Mouse (Mus musculus) heart, embryonic 10.5 days (tissue): ENCODE measurements around the gene Zc3h18. TPM values are rescaled to one million over a fixed set of nuclear protein-coding genes. Genes with fewer than 3 reads are reported as not detected.

Experiments
- DNase-seq: peaks from one replicate; pipeline ENCODE4 v3.0.0-alpha.2; 2017; ENCODE audit warnings: low spot score
- H3K27ac ChIP-seq: fragments of 300-500 bp; sonication (generic); 2 replicates; pipeline ENCODE4 v1.5.1; 2016; ENCODE audit warnings: mild to moderate bottlenecking
- H3K27me3 ChIP-seq: fragments of 300-500 bp; sonication (generic); 2 replicates; pipeline ENCODE4 v1.6.1; 2016; ENCODE audit warnings: mild to moderate bottlenecking; ENCODE audit not compliant: poor library complexity, insufficient read depth, severe bottlenecking
- H3K36me3 ChIP-seq: fragments of 300-500 bp; sonication (generic); 2 replicates; pipeline ENCODE4 v1.6.1; 2016; ENCODE audit warnings: mild to moderate bottlenecking, moderate library complexity
- H3K4me1 ChIP-seq: fragments of 300-500 bp; sonication (generic); 2 replicates; pipeline ENCODE4 v1.6.1; 2016; ENCODE audit warnings: mild to moderate bottlenecking
- H3K4me3 ChIP-seq: fragments of 300-500 bp; sonication (generic); 2 replicates; pipeline ENCODE4 v1.5.1; 2016; ENCODE audit warnings: mild to moderate bottlenecking, moderate library complexity
- H3K9me3 ChIP-seq: fragments of 300-500 bp; sonication (generic); 2 replicates; pipeline ENCODE4 v1.6.1; 2016; ENCODE audit warnings: mild to moderate bottlenecking, moderate library complexity
- WGBS: fragments of 180-500 bp; shearing (Covaris S2); methylation state at CpG from one replicate; pipeline ENCODE4 v1.1.7; 2016; 5-methylcytosine and 5-hydroxymethylcytosine counted together
- polyA plus RNA-seq: library from polyadenylated mRNA; unstranded; fragments of >200 nt; fragmentation: Nextera tagmentation; extraction: Ambion mirVana; gene quantifications from 2 replicates; pipeline ENCODE4 v1.2.1, GENCODE M21; 2016

Zc3h18 gene
- polyA plus RNA-seq, 1 experiment from 2014 or later, result 51.0 TPM

DNA sequence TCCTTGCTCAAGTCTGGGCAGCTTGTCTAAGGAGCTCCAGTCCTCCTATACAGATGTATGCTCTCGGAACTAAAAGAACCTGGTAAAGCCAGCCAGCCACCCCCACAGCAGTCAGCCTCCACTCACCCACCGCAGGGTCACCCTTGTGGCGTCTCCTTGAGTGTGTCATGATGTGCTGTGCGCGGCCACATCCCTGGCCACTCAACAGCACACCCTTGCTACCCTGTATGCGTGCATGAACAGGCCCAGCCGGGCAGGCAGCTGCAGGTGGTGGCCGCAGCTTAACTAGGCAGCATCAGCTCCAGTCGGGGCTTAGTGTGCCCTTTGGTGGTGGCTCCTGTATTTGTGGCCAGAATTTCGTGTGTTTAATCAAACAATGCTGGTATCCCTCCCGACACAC is 80.8 kb downstream of the Zc3h18 start:
- Histone ChIP-seq H3K9me3 (no peaks in the 10 kb centered on the region), H3K4me1 (peaks cover 65% of the 10 kb centered on the region), H3K27me3 (peaks cover 60% of the 10 kb centered on the region), H3K4me3 (no peak overlapping the region), H3K27ac (peak overlapping the region; percentile 45; the same call in 1 of the 2 replicates), H3K36me3 (peaks cover 11% of the 10 kb centered on the region; the same call in 1 of the 2 replicates)
- WGBS, result 60% methylated on average over 11 of the region's 11 CpGs
- DNase-seq, result no peak

DNA sequence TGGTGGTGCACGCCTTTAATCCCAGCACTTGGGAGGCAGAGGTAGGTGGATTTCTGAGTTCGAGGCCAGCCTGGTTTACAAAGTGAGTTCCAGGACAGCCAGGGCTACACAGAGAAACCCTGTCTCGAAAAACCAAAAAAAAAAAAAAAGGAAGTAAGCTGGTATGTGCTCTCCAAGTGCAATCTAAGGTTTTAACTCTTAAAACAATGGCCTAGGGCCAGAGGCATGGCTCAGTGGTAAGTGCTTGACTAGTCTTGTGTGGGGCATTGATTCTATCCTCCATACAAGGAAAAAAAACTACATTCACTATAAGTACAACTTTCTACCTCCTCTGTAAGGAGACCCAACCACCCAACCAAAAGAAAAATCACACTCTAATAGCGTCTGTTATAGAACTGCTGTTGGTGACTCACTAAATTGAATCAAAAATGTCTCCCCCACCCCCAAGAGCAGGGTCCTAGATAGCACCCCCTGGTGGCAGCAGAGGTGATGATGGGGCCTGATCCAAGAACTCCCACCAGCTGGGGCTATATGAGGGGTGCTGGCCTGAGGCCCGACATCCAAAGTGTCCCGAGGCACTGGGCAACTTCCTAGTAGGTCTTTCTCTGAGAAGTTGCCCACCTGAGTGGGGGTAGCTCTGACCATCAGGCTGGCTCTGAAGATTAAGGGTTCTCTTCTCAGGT is 83.0 kb downstream of the Zc3h18 start:
- 59% methylated on average over 6 of the region's 6 CpGs for WGBS
- peaks cover 66% of the 10 kb centered on the region for H3K27me3 ChIP-seq
- no peaks in the 10 kb centered on the region for H3K9me3 ChIP-seq
- DNase-seq, result no peak
- H3K4me1 ChIP-seq, result peaks cover 67% of the 10 kb centered on the region
- no peak overlapping the region for H3K27ac ChIP-seq
- peaks cover 10% of the 10 kb centered on the region; the same call in 1 of the 2 replicates for H3K36me3 ChIP-seq
- peak overlapping the region; percentile 61; the same call in 1 of the 2 replicates for H3K4me3 ChIP-seq

DNA sequence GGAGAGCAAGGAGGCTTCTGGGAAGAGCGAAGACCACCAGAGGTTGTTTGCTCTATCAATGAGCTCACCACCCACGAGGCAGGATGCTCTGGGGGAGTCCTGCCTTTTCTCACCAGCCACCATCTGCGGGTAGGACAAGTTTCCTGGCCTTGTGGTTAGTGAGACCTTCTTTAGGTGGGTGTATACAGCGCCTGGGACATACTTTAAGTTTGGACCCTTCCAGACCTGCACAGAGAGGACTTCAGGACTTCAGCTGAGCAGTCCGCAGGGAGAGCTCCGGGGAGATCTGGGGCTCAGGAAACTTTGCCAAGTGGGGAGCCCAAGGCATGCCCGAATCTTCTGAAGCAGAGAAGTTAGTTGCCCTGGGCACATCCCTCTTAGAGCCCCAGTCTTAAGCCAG is 83.6 kb downstream of the Zc3h18 start:
- Histone ChIP-seq H3K27ac (peak overlapping the region; percentile 73; the same call in 1 of the 2 replicates), H3K36me3 (0 out of 2 replicates have a peak, but pooled peaks cover 7% of the 10 kb centered on the region), H3K4me1 (peaks cover 71% of the 10 kb centered on the region), H3K4me3 (peak overlapping the region; percentile 61), H3K9me3 (no peaks in the 10 kb centered on the region), H3K27me3 (peaks cover 63% of the 10 kb centered on the region)
- 22% methylated on average over 7 of the region's 7 CpGs for WGBS
- no peak for DNase-seq

DNA sequence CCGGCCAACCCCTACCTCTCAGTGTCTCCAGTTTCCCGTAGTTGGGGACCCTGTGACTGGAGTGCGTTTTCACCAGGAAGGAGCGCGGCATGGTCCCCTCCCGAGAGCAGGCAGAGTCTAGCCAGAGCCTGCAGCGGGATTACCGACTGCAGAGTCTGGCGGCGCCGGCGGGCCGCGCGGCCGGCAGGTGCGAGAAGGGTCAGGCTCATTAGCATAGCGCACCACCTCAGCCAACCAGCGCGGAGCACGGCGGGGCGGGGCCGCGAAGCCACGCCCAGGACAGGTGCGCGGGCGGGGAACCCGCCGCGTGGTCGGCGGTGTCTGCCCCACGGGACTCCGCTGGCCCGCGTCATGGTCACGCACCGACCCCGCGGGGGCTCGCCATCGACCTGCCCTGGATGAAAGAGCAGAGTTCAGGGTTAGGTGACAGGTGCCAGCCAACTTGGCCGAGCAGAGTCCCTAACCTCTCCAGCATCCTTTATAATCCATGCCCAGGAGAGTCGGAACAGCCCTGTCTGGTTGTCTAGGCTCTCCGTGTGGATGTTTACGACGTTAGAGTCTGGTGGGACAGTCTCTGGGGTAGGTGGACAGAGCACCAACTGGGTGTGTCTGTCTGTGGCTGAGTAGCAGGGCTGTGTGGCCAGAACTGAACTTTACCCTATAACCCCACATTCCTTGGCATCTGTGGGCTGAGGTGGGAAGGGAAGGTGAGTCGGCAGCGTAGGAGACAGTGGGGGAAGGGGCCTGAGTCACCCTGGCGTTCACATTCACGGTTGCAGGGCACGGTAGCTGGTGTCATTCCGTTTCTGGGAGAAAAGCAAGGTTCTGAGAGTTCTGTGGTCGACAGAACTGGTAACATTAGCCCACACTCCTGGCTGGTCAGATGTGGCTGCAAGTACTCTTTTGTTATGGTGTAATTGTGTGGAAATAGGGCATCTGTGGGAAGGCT is 84.4 kb downstream of the Zc3h18 start, which contains the start of gene Snai3:
TSS of gene Snai3 (minus strand) at position 210 of the 949 bp plus-strand sequence.
- Histone ChIP-seq H3K9me3 (no peaks in the 10 kb centered on the region), H3K27ac (peak within 1 kb of the TSS; percentile 73), H3K27me3 (peaks cover 63% of the 10 kb centered on the region), H3K4me3 (peak within 1 kb of the TSS; percentile 61), H3K36me3 (peaks cover 15% of the 10 kb centered on the region; the same call in 1 of the 2 replicates), H3K4me1 (peaks cover 77% of the 10 kb centered on the region)
- 2% methylated on average over 56 of the region's 56 CpGs for WGBS
- no peak for DNase-seq

DNA sequence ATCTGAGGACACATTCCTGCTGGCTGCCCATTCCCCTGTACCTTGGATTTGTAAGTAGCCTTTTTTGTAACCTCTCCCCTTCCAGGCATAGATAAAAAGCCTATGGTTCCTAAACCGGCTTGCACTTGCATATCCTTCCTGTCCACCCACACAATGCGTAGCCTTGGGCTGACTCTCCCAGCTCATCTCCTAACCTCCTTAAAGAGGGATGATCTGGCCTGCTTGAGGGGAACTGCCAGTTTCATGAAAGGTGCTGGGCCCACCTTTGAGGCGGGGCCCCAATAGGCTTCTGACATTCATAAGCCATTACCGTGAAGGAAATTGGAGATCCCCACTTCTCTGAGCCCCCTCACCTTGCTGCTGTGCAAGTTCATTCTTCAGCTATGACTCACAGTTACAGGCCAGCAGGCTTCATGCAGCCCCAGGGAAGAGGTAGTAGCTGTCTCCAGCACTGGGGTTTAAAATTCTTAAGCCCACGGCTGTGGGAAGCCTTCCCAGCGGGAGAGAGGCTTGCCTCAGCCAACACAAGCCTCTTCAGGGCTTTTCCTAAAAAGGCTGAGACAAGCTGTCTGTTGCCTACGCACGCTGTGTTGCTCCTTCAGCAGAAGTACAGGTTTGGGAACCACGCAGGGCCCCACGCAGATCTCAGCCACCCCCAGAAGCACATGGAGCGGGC is 85.2 kb downstream of the Zc3h18 start:
- 64% methylated on average over 11 of the region's 11 CpGs for WGBS
- peak overlapping the region; percentile 32 for H3K27ac ChIP-seq
- no peaks in the 10 kb centered on the region for H3K9me3 ChIP-seq
- peaks cover 55% of the 10 kb centered on the region for H3K27me3 ChIP-seq
- no peak overlapping the region for H3K4me3 ChIP-seq
- H3K36me3 ChIP-seq, result peaks cover 16% of the 10 kb centered on the region
- no peak for DNase-seq
- H3K4me1 ChIP-seq, result peaks cover 69% of the 10 kb centered on the region

DNA sequence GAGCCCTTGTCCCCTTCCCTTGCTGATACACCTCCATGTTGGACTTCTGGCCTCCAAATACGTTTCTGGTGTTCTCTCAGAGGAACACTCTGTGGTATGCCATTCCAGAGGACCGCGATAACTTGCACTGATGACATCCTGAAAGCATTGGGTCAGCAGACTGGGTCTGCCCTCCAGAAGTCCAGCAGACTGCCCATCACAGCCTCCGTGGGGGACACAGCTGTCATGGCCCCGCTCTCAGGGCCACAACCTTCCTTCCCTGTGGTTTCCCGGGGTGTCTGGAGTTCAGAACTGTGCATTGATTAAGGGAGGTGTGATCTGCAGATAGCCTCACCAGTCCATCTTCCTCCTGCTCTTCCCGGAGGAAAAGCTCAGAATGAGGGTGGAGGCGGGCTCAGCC is 86.1 kb downstream of the Zc3h18 start:
- Histone ChIP-seq H3K9me3 (no peaks in the 10 kb centered on the region), H3K4me1 (peaks cover 62% of the 10 kb centered on the region), H3K27me3 (peaks cover 47% of the 10 kb centered on the region), H3K4me3 (no peak overlapping the region), H3K27ac (0 out of 2 replicates have a peak overlapping the region, but pooled peaks have one; percentile 14), H3K36me3 (peaks cover 25% of the 10 kb centered on the region)
- DNase-seq, result no peak
- WGBS, result 61% methylated on average over 8 of the region's 8 CpGs

DNA sequence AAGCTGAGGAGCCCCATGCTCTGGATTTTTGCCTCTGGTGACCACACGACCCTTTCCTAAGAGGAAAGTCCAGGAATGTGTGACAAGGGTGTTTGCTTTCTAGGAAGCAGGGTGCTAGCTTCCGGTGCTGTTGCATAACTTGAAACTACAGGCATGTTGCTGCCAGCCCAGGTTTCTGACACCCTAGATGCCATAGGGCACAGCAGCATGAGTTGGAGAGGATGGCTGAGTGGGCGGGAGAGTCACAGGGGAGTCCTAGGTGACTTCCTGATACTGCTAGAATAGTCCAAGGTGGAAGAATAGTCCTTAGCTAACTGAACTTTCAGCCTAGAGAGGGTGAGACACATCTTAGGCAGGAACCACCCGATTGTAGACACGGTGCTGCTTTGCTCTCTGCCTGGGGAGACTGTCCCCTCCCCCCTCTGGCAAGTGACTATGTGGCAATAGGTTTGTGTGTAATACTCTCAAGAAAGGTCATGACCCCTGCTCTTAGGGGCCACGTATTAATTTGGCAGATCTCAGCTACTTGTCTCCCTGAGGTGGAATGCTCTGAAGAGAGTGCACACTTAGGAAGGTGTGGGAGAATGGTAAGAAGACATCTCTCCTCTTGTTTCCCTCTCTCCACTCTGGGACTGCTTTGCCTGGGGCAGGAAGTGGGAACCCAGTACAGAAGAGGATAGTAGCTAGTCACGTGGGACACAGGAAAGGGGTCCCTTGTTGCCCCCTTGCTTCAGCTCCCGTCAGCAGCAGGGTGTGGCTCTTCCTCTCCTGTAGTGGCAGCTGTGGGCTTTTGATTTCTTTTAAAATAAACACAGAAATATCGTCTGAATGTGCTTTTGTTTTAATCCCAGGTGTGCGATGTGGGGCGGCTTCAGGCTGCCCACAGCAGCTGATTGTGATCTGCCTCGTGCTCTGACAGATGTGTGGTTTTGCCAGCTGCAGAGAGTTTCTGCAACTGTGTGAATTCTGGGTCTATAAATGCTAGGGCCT is 87.5 kb downstream of the Zc3h18 start:
- peaks cover 38% of the 10 kb centered on the region for H3K27me3 ChIP-seq
- 48% methylated on average over 12 of the region's 12 CpGs for WGBS
- DNase-seq, result no peak
- H3K4me3 ChIP-seq, result no peak overlapping the region
- H3K4me1 ChIP-seq, result peaks cover 60% of the 10 kb centered on the region
- H3K9me3 ChIP-seq, result no peaks in the 10 kb centered on the region
- peaks cover 40% of the 10 kb centered on the region for H3K36me3 ChIP-seq
- H3K27ac ChIP-seq, result peak overlapping the region; percentile 49; the same call in 1 of the 2 replicates

DNA sequence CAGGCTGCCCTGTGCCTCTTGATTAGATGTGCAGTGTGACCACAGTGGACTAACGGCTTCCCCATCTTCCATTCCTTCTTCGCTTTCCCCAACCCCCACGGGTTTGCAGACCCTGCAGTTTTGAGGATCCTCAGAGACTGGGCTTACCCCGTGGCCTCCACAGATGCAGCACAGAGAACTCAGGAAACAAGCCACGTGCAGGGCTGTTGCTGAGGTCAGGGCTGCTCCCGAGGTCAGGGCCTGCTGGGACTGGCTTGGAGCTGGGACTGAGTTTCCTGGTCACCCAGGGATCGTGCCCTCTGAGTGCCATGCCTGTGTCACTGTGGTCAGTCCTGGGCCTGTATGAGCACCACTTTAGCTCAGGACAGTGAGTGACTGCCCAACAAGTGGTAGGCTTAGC is 88.6 kb downstream of the Zc3h18 start:
- peaks cover 67% of the 10 kb centered on the region for H3K4me1 ChIP-seq
- whole genome bisulfite sequencing, result 64% methylated on average over 7 of the region's 7 CpGs
- peaks cover 45% of the 10 kb centered on the region for H3K36me3 ChIP-seq
- H3K4me3 ChIP-seq, result no peak overlapping the region
- no peak for DNase-seq
- no peaks in the 10 kb centered on the region for H3K9me3 ChIP-seq
- no peak overlapping the region; the same call in 1 of the 2 replicates for H3K27ac ChIP-seq
- peaks cover 28% of the 10 kb centered on the region for H3K27me3 ChIP-seq

Other genes starting within 250 kb of the Zc3h18 start
- 5.7 and 12.8 TPM in 2 replicates for gene Zfpm1, start 94.5 kb upstream of the Zc3h18 start, polyA plus RNA-seq
- gene Trhr2, start 15.9 kb upstream of the Zc3h18 start, polyA plus RNA-seq, result not detected in 2 replicates
- not detected in 2 replicates for gene Il17c, start 45.4 kb downstream of the Zc3h18 start, polyA plus RNA-seq
- gene Cyba, start 56.3 kb downstream of the Zc3h18 start, polyA plus RNA-seq, result 185 and 214 TPM in 2 replicates
- gene Mvd, start 66.8 kb downstream of the Zc3h18 start, polyA plus RNA-seq, result 41.7 and 43.8 TPM in 2 replicates
- gene Snai3, start 84.1 kb downstream of the Zc3h18 start, polyA plus RNA-seq, result 2.3 and 6.6 TPM in 2 replicates
- 37.1 and 38.8 TPM in 2 replicates for gene Rnf166, start 99.5 kb downstream of the Zc3h18 start, polyA plus RNA-seq
- 40.5 and 45.9 TPM in 2 replicates for gene Ctu2, start 99.5 kb downstream of the Zc3h18 start, polyA plus RNA-seq
- 23.7 and 29.3 TPM in 2 replicates for gene Piezo1, start 174.7 kb downstream of the Zc3h18 start, polyA plus RNA-seq
- 47.6 TPM in 2 replicates for gene Cdt1, start 191.4 kb downstream of the Zc3h18 start, polyA plus RNA-seq
- gene Aprt, start 200.3 kb downstream of the Zc3h18 start, polyA plus RNA-seq, result 318 and 361 TPM in 2 replicates
- 8.1 and 11.9 TPM in 2 replicates for gene Galns, start 234.9 kb downstream of the Zc3h18 start, polyA plus RNA-seq
- gene Trappc2l, start 235.0 kb downstream of the Zc3h18 start, polyA plus RNA-seq, result 52.9 and 67.4 TPM in 2 replicates
- gene Pabpn1l, start 246.1 kb downstream of the Zc3h18 start, polyA plus RNA-seq, result 0.19 TPM in 1 of 2 replicates, not detected in the other